Mouse (Mus musculus): ENCODE results near the gene Sobp. TPM values are rescaled to one million over a fixed set of nuclear protein-coding genes. Genes with fewer than 3 reads are reported as not detected.

The Sobp gene
- total RNA-seq, 1 experiment from 2014 or later = not detected

- no peak for ATAC-seq (replicated peaks in 1 of 2; ENCODE audit: insufficient read depth in 1 of 2, low FRiP score in 2 of 2, low TSS enrichment in 1 of 2, low read depth in 1 of 2, poor library complexity in 2 of 2, severe bottlenecking in 2 of 2)
Observed at GRCm38 (mm10) chr10:43055405-43055804, 118.9 kb downstream of the Sobp start.

GRCm38 (mm10) chr10:43054776-43055175 lies 119.6 kb downstream of the Sobp start:
- ATAC-seq (replicated peaks in 1 of 2; ENCODE audit: insufficient read depth in 1 of 2, low FRiP score in 2 of 2, low TSS enrichment in 1 of 2, low read depth in 1 of 2, poor library complexity in 2 of 2, severe bottlenecking in 2 of 2) = no peak

GRCm38 (mm10) chr10:43053861-43054560 lies 120.3 kb downstream of the Sobp start:
- ATAC-seq (replicated peaks in 1 of 2; ENCODE audit: insufficient read depth in 1 of 2, low FRiP score in 2 of 2, low TSS enrichment in 1 of 2, low read depth in 1 of 2, poor library complexity in 2 of 2, severe bottlenecking in 2 of 2) = no peak

- no peak for ATAC-seq (replicated peaks in 1 of 2; ENCODE audit: insufficient read depth in 1 of 2, low FRiP score in 2 of 2, low TSS enrichment in 1 of 2, low read depth in 1 of 2, poor library complexity in 2 of 2, severe bottlenecking in 2 of 2)
Observed at GRCm38 (mm10) chr10:43052462-43052861, 121.9 kb downstream of the Sobp start.

GRCm38 (mm10) chr10:43047804-43048348 lies 126.5 kb downstream of the Sobp start:
- ATAC-seq (replicated peaks in 1 of 2; ENCODE audit: insufficient read depth in 1 of 2, low FRiP score in 2 of 2, low TSS enrichment in 1 of 2, low read depth in 1 of 2, poor library complexity in 2 of 2, severe bottlenecking in 2 of 2) = no peak

GRCm38 (mm10) chr10:43043351-43044209 lies 130.8 kb downstream of the Sobp start:
- no peak for ATAC-seq (replicated peaks in 1 of 2; ENCODE audit: insufficient read depth in 1 of 2, low FRiP score in 2 of 2, low TSS enrichment in 1 of 2, low read depth in 1 of 2, poor library complexity in 2 of 2, severe bottlenecking in 2 of 2)

- no peak for ATAC-seq (replicated peaks in 1 of 2; ENCODE audit: insufficient read depth in 1 of 2, low FRiP score in 2 of 2, low TSS enrichment in 1 of 2, low read depth in 1 of 2, poor library complexity in 2 of 2, severe bottlenecking in 2 of 2)
Observed at GRCm38 (mm10) chr10:43042591-43043327, 131.6 kb downstream of the Sobp start.

GRCm38 (mm10) chr10:43041794-43042193 lies 132.5 kb downstream of the Sobp start:
- ATAC-seq (replicated peaks in 1 of 2; ENCODE audit: insufficient read depth in 1 of 2, low FRiP score in 2 of 2, low TSS enrichment in 1 of 2, low read depth in 1 of 2, poor library complexity in 2 of 2, severe bottlenecking in 2 of 2) = no peak

GRCm38 (mm10) chr10:43037455-43037793 lies 136.9 kb downstream of the Sobp start:
- ATAC-seq (replicated peaks in 1 of 2; ENCODE audit: insufficient read depth in 1 of 2, low FRiP score in 2 of 2, low TSS enrichment in 1 of 2, low read depth in 1 of 2, poor library complexity in 2 of 2, severe bottlenecking in 2 of 2) = no peak

- no peak for ATAC-seq (replicated peaks in 1 of 2; ENCODE audit: insufficient read depth in 1 of 2, low FRiP score in 2 of 2, low TSS enrichment in 1 of 2, low read depth in 1 of 2, poor library complexity in 2 of 2, severe bottlenecking in 2 of 2)
Observed at GRCm38 (mm10) chr10:43036646-43037454, 137.5 kb downstream of the Sobp start.

- ATAC-seq (replicated peaks in 1 of 2; ENCODE audit: insufficient read depth in 1 of 2, low FRiP score in 2 of 2, low TSS enrichment in 1 of 2, low read depth in 1 of 2, poor library complexity in 2 of 2, severe bottlenecking in 2 of 2) = no peak
Observed at GRCm38 (mm10) chr10:43035579-43035978, 138.8 kb downstream of the Sobp start.

GRCm38 (mm10) chr10:43034811-43035210 lies 139.5 kb downstream of the Sobp start:
- peak in 1 of 2 experiments; percentile 48; a peak in 1 of 4 replicates for ATAC-seq (replicated peaks in 1 of 2; ENCODE audit: insufficient read depth in 1 of 2, low FRiP score in 2 of 2, low TSS enrichment in 1 of 2, low read depth in 1 of 2, poor library complexity in 2 of 2, severe bottlenecking in 2 of 2)

- no peak for ATAC-seq (replicated peaks in 1 of 2; ENCODE audit: insufficient read depth in 1 of 2, low FRiP score in 2 of 2, low TSS enrichment in 1 of 2, low read depth in 1 of 2, poor library complexity in 2 of 2, severe bottlenecking in 2 of 2)
Observed at GRCm38 (mm10) chr10:43033481-43034248, 140.7 kb downstream of the Sobp start.

GRCm38 (mm10) chr10:43027006-43027405 lies 147.3 kb downstream of the Sobp start:
- ATAC-seq (replicated peaks in 1 of 2; ENCODE audit: insufficient read depth in 1 of 2, low FRiP score in 2 of 2, low TSS enrichment in 1 of 2, low read depth in 1 of 2, poor library complexity in 2 of 2, severe bottlenecking in 2 of 2) = no peak

- ATAC-seq (replicated peaks in 1 of 2; ENCODE audit: insufficient read depth in 1 of 2, low FRiP score in 2 of 2, low TSS enrichment in 1 of 2, low read depth in 1 of 2, poor library complexity in 2 of 2, severe bottlenecking in 2 of 2) = no peak
Observed at GRCm38 (mm10) chr10:43023454-43024194, 150.7 kb downstream of the Sobp start.

All from hematopoietic stem cell, adult 5-6 weeks (primary cell).